Mouse (Mus musculus): ENCODE results near the gene P4htm. TPM values are rescaled to one million over a fixed set of nuclear protein-coding genes. Genes with fewer than 3 reads are reported as not detected.

The P4htm gene
- 3.3 and 5.9 TPM in 2 replicates for polyA plus RNA-seq (2012)

DNA sequence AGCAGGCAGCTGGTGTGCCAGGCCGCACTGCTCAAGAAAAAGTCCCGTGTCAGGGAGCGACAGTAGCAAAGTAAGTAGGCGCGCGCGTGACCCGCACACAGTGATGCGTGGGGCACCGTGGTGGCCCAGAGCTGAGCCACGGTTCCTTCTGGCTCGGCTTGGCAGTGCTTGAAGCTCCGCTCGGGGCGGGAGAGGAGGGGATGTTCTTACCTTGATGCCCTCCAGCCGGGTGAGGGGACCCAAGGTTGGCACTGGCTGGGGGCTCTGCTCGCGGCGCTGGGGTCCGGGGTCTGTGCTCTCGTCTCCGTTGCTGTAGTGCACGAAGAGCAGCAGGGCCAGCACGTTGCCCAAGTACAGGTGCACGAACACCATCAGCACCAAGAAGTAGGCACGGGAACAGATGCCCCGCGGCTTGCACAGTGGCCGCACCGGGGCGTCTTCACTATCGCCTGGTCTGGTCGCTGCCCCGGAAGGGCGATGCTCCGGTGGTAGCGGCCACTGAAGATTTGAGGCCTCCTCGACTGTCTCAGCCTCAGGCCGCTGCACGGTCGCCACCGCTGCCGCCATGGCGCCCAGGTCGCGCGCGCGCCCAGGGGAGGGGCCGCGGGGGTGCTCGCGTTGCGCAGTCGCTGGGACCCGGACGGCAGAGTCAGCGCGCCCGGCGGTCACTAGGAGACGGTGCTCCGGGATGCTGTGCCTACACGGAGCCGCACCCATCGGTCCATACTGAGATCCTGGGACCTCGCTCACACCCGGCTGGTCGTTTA lies at the start of gene P4htm:
P4htm (minus strand) TSS at position 670 of the 767 bp plus-strand sequence.

DNA sequence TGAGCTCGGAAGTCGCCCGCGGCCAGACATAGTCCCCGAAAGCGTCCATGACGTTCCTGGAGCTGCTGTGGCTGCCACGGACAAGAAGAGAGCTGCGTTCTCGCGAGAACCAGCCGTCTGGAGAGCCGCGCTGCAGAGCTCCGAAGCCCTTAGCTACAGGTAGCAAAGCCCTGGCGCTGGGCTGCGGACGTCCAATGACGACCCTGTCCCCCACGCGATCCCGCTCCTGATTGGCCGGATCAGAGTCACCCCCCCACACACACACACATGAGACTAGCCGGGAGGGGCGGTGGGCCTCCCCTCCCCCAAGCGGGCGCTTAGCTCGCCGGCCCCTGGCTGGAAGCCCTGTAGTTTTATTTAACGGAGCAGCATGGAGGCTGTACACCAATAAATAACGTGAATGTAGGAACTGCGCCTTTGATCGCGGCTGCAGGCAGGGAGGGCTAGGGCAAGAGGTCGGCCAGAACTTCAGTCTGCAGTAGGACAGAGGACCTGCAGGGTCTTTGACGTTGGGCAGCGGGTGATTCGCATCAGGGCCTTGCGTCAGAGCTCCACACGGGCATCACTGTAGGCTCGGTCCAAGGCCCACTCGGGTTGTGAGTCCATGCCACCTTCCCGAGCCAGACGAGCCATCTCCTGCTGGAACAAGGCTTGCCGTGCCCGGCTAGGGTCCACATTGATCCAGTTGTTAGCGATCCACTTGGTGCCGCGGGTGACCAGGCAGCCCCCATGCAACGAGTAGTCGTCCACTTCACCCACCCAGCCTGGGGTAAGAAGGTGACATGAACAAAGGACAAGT lies 18.7 kb downstream of the P4htm start, which contains the start of gene Wdr6:
Wdr6 (minus strand) TSS at position 195 of the 799 bp plus-strand sequence.

DNA sequence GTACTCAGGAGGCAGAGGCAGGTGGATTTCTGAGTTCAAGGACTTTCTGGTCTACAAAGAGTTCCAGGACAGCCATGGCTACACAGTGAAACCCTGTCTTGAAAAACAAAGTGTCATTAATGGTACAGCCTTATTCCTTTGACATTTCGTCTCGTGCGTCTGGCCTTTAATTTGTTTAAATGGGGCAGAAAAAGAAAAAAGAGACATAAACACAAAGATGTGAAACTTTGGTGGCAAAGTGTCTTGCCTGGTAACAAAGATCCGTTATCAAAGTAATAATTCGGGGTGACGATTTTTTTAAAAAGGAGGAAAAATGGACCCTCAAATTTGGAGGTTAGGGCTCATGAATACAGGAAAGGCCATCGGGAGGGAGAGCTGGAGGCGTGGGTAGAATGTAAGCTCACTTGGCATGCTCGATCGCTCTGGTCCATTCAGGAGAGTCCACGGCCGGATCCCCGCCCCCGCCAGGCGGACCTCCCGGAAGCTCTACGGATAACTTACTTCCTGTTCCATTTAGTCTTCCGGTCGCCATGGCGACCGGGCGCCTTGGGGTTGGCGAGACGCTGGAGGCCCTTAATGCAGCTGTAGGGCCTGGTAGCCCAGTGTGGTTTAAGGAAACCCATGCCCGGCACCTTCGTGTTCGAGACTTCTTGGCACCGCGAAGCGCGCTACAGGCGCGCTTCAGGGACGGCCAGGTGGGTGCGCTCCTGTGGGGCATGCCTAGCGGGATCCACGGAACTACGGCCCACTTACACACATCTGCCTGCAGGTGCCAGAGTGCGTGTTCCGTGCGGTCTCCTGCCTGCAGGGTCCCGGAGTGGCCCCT lies 27.9 kb downstream of the P4htm start, which contains the start of gene Dalrd3:
Dalrd3 (plus strand) TSS at position 506 of the 826 bp plus-strand sequence.

DNA sequence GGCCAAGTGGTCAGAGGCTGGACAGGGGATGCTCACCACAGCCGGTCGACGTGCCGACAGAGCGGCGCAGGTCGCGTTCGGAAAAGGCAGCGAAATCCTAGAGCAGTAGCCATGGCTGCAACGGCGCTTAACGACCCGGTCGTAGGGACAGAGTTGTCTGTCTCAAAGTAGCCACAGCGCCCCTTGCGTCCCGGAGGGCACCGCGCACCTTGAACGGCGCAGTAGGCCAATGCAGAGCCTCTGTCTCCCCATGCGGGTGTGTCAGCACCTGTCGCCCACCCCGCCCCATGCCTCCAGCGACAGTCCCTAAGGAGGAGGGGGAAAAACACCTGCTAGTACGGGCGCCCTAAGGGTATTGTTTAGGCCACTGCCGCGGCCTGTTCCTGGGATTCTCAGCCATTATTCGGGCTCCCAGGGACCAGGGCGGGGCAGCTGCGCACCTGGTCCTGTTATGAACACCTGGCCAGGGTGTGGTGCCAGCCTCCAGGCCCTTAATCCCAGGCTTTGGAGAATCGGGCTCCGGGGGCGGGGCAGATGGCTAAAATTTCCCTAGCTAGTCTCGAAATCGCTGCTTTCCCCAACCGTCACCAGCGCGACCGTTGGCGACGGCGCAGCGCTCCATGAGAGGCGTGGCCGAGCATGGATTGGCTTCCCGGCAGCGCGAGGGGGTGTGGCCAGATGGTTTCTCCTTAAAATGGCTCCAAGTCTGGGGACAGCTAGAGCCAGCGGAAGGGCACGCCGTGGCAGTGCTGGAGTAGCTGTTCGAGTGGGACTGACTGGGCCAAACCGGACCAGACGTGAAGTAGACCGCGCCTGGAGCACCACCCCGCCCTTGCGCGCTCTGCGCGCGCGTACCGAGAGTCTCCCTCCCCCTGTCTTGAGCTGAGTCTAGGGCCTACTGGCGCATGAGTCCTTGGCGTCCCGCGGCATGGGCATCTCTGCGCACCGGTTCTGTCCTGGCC lies 30.4 kb downstream of the P4htm start, which contains the start of gene Ndufaf3:
Ndufaf3 (minus strand) TSS at position 620 of the 962 bp plus-strand sequence.

DNA sequence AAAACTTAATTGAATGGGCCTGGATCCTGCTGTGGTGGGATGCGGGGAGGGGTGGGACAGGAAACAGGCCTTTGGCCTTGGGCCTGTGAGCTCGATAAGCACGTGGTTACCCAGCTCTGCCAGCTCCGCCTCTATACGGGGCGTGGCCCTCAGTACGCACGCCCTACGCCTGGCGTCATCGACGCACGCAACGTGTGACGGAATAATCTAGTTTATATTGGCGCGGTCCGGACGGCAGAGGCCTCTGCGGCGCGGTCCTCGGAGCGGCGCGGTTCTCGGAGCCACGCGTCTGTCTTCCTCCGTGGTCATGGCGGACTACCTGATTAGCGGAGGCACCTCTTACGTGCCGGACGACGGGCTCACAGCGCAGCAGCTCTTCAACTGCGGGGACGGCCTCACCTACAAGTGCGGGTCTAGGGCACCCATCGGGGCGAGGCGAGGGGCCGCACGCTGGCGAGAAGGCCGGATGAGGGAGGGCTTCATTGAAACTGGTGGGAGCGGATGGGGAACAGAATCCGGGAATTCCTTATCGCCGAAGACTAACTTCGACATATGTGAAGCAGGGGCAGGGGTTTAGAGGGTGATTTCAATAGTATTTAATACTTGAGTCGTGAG lies 37.1 kb downstream of the P4htm start, which contains the start of gene Impdh2:
Impdh2 (plus strand) TSS at position 60 of the 615 bp plus-strand sequence.

Other genes starting within 250 kb of the P4htm start
- gene Usp4, start 249.8 kb downstream of the P4htm start, polyA plus RNA-seq (2012) = 70.5 and 73.8 TPM in 2 replicates
- gene 1700102P08Rik, start 204.9 kb downstream of the P4htm start, polyA plus RNA-seq (2012) = 1.7 and 3.6 TPM in 2 replicates
- gene Ccdc36, start 169.2 kb downstream of the P4htm start, polyA plus RNA-seq (2012) = 0.04 and 0.11 TPM in 2 replicates
- not detected in 2 replicates for gene BC048562, start 161.2 kb downstream of the P4htm start, polyA plus RNA-seq (2012)
- gene Ccdc71, start 137.1 kb downstream of the P4htm start, polyA plus RNA-seq (2012) = 13.1 and 13.7 TPM in 2 replicates
- gene Klhdc8b, start 136.1 kb downstream of the P4htm start, polyA plus RNA-seq (2012) = 16.9 and 18.1 TPM in 2 replicates
- 0.40 and 0.66 TPM in 2 replicates for gene Lamb2, start 117.9 kb downstream of the P4htm start, polyA plus RNA-seq (2012)
- 150 and 194 TPM in 2 replicates for gene Usp19, start 107.1 kb downstream of the P4htm start, polyA plus RNA-seq (2012)
- 117 and 129 TPM in 2 replicates for gene Qars, start 90.0 kb downstream of the P4htm start, polyA plus RNA-seq (2012)
- gene Qrich1, start 80.9 kb downstream of the P4htm start, polyA plus RNA-seq (2012) = 101 and 122 TPM in 2 replicates
- 127 and 152 TPM in 2 replicates for gene Impdh2, start 37.4 kb downstream of the P4htm start, polyA plus RNA-seq (2012)
- gene Ndufaf3, start 30.2 kb downstream of the P4htm start, polyA plus RNA-seq (2012) = 12.2 and 15.7 TPM in 2 replicates
- 121 and 172 TPM in 2 replicates for gene Dalrd3, start 27.8 kb downstream of the P4htm start, polyA plus RNA-seq (2012)
- gene Wdr6, start 18.9 kb downstream of the P4htm start, polyA plus RNA-seq (2012) = 10.9 and 13.4 TPM in 2 replicates
- 112 and 130 TPM in 2 replicates for gene Arih2, start 51.7 kb upstream of the P4htm start, polyA plus RNA-seq (2012)
- gene Slc25a20, start 64.4 kb upstream of the P4htm start, polyA plus RNA-seq (2012) = 10.8 and 12.1 TPM in 2 replicates
- 9.0 and 9.9 TPM in 2 replicates for gene Prkar2a, start 91.6 kb upstream of the P4htm start, polyA plus RNA-seq (2012)
- 34.6 and 44.4 TPM in 2 replicates for gene Ip6k2, start 186.1 kb upstream of the P4htm start, polyA plus RNA-seq (2012)
- 13.0 and 23.5 TPM in 2 replicates for gene Nckipsd, start 210.7 kb upstream of the P4htm start, polyA plus RNA-seq (2012)
- 7.8 and 12.7 TPM in 2 replicates for gene Celsr3, start 228.7 kb upstream of the P4htm start, polyA plus RNA-seq (2012)

Data from megakaryocyte-erythroid progenitor cell, adult 5 weeks (primary cell).